Mouse (Mus musculus): ENCODE measurements around the gene Ccnd2.

The Ccnd2 gene

GRCm38 (mm10) chr6:127106189-127106588 is 45.8 kb downstream of the Ccnd2 start:
- no peak for DNase-seq

- peak in 1 of 2 experiments; percentile 29 for DNase-seq
These were observed 46.9 kb downstream of the Ccnd2 start for GRCm38 (mm10) chr6:127105107-127105506.

- no peak for DNase-seq
These were observed 47.5 kb downstream of the Ccnd2 start for GRCm38 (mm10) chr6:127104396-127105029.

GRCm38 (mm10) chr6:127103506-127104275 is 48.3 kb downstream of the Ccnd2 start:
- no peak for DNase-seq

DNA sequence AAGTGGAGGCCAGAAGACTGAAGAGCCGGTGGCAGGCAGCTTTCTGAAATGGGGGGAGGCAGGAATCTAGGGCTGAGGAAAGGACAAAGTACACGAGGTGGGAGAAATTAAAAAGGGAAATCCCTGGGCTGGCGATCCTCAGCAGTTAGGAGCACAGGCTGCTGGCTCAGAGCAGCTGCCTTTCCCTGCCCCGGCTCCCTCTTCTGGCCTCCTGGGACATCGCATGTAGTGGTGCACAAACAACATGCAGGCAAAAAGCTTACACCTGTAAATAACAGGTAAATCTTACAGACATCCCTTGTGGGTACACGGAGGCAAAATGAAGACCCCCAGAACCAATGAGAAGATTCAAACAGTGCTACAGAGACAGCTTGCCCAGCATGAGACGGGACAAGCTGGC is 57.4 kb downstream of the Ccnd2 start:
- DNase-seq: peak in 1 of 2 experiments; percentile 28

- DNase-seq: peak; percentile 58 to 61
These were observed 65.3 kb downstream of the Ccnd2 start for GRCm38 (mm10) chr6:127086739-127087138.

DNA sequence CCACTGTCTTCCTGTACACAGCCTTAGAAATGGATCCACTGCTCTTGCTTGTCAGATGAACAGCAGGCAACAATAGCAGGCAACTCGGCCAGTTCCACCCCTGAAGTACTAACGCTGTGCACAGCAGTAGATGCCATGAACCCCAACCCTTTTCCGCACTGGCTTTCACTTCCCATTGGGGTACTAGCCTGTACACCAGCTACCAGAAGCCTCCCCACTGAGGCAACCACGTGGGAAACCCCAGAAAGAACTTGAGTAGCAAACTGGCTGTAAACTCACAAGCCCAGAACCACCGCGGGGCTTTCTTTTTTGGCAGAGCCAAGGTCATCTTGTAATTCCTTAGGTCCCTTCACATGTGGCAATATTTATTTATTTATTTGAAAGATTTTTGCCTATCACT is 70.2 kb downstream of the Ccnd2 start:
- no peak for DNase-seq

- DNase-seq: peak; percentile 76 to 84
These were observed 71.9 kb downstream of the Ccnd2 start for GRCm38 (mm10) chr6:127079867-127080731.

All from cerebellum, adult 18-20 months (tissue).